Mouse (Mus musculus) spleen, adult 2 months (tissue): ENCODE data around the gene Rbm47.

ENCODE experiments used
- CTCF ChIP-seq: fragments of 200-500 bp; IDR thresholded peaks from 2 replicates; pipeline ENCODE4 v1.5.1; 2011; ENCODE audit warnings: mild to moderate bottlenecking, inconsistent platforms; ENCODE audit not compliant: insufficient read depth, insufficient read length, insufficient replicate concordance; ENCODE audit errors: extremely low read depth
- POLR2A ChIP-seq: fragments of 200-500 bp; IDR thresholded peaks from 2 replicates; pipeline ENCODE4 v1.6.1; 2011; ENCODE audit warnings: low read depth, low read length, inconsistent platforms

DNA sequence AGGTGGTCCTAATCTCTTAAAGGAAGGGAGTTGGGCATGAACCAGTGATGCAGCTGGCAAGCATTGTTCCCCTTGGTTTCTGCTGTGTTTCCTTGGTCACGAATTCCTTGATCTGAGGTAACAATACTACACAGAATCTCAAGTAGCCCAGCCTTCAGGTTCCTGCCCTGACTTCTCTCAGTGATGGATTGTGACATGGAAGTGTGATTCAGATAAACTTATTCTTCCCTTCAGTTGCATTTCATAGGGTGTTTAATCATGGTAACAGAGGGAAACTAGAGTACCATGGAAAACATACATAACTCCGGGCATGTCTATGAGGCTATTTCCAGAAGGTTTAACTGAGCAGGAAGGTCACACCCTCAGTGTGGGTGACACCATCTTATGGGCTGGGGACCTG lies at the start of gene Rbm47:
- TF ChIP-seq POLR2A (no peak), CTCF (no peak)
